Mouse (Mus musculus) embryonic facial prominence, embryonic 14.5 days (tissue): ENCODE data around the gene Fuz. TPM values are rescaled to one million over a fixed set of nuclear protein-coding genes. Genes with fewer than 3 reads are reported as not detected.

Source experiments
- ATAC-seq: fragments of 200-750 bp; cut with Nextera tagmentation; 2 replicates; pipeline ENCODE4 v1.8.0; 2017; ENCODE audit warnings: low read depth, moderate number of reproducible peaks, moderate TSS enrichment
- DNase-seq: peaks from one replicate; pipeline ENCODE4 v3.0.0-alpha.2; 2015; ENCODE audit warnings: low spot score
- H3K27ac ChIP-seq: fragments of 300-500 bp; sonication (generic); replicated peaks from 2 replicates; pipeline ENCODE4 v1.5.1; 2014; ENCODE audit warnings: low read depth, mild to moderate bottlenecking, low read length, moderate library complexity
- H3K27me3 ChIP-seq: fragments of 300-500 bp; sonication (generic); replicated peaks from 2 replicates; pipeline ENCODE4 v1.6.1; 2014; ENCODE audit warnings: low read length; ENCODE audit not compliant: control insufficient read depth, insufficient read depth
- H3K36me3 ChIP-seq: fragments of 300-500 bp; sonication (generic); 2 replicates; pipeline ENCODE4 v1.6.1; 2014; ENCODE audit warnings: low read length, mixed read lengths; ENCODE audit not compliant: control insufficient read depth, insufficient read depth
- H3K4me1 ChIP-seq: fragments of 300-500 bp; sonication (generic); 2 replicates; pipeline ENCODE4 v1.6.1; 2014; ENCODE audit warnings: antibody characterized with exemption, low read length; ENCODE audit not compliant: control insufficient read depth, insufficient read depth
- H3K4me2 ChIP-seq: fragments of 300-500 bp; sonication (generic); 2 replicates; pipeline ENCODE4 v1.6.1; 2014; ENCODE audit warnings: low read depth, mild to moderate bottlenecking, low read length, moderate library complexity, mixed read lengths
- H3K4me3 ChIP-seq: fragments of 300-500 bp; sonication (generic); 2 replicates; pipeline ENCODE4 v1.5.1; 2014; ENCODE audit warnings: low read depth, mild to moderate bottlenecking, low read length
- H3K9ac ChIP-seq: fragments of 300-500 bp; sonication (generic); 2 replicates; pipeline ENCODE4 v1.6.1; 2014; ENCODE audit warnings: low read depth, mild to moderate bottlenecking, low read length, moderate library complexity, mixed read lengths
- H3K9me3 ChIP-seq: fragments of 300-500 bp; sonication (generic); 2 replicates; pipeline ENCODE4 v1.6.1; 2016; ENCODE audit warnings: low read length; ENCODE audit not compliant: control insufficient read depth
- WGBS: fragments of 180-500 bp; shearing (Covaris S2); extraction: QIAGEN DNeasy Blood & Tissue Kit; methylation state at CpG from one replicate; pipeline ENCODE4 v1.1.7; 2014; 5-methylcytosine and 5-hydroxymethylcytosine counted together
- polyA plus RNA-seq: library from polyadenylated mRNA; unstranded; fragments of >200 nt; fragmentation: Nextera tagmentation; extraction: Ambion mirVana; gene quantifications from 2 replicates; pipeline ENCODE4 v1.2.1, GENCODE M21; 2014

Fuz gene
- polyA plus RNA-seq, 1 experiment from 2014 or later, result 16.9 TPM

- H3K4me2 ChIP-seq, result no peak overlapping the region
- WGBS, result 80% methylated on average over 21 of the region's 24 CpGs
- H3K4me3 ChIP-seq, result no peak overlapping the region
- H3K9ac ChIP-seq, result peak overlapping the region; percentile 8; the same call in 1 of the 2 replicates
- H3K9me3 ChIP-seq, result no peaks in the 10 kb centered on the region
- H3K27ac ChIP-seq, result no peak overlapping the region
- peaks cover 60% of the 10 kb centered on the region for H3K36me3 ChIP-seq
- H3K4me1 ChIP-seq, result peaks cover 26% of the 10 kb centered on the region
- DNase-seq (peak; percentile 35), ATAC-seq (no peak)
- H3K27me3 ChIP-seq, result no peaks in the 10 kb centered on the region
Observed at GRCm38 (mm10) chr7:44864595-44865542, 31.0 kb upstream of the Fuz start.

- H3K36me3 ChIP-seq, result peaks cover 56% of the 10 kb centered on the region
- ATAC-seq (no peak), DNase-seq (peak; percentile 79)
- peak overlapping the region; percentile 95 for H3K4me2 ChIP-seq
- H3K9ac ChIP-seq, result peak overlapping the region; percentile 100
- no peaks in the 10 kb centered on the region for H3K9me3 ChIP-seq
- H3K27ac ChIP-seq, result peak overlapping the region; percentile 67
- 51% methylated on average over 12 of the region's 15 CpGs for WGBS
- no peaks in the 10 kb centered on the region for H3K27me3 ChIP-seq
- H3K4me1 ChIP-seq, result peaks cover 32% of the 10 kb centered on the region
- H3K4me3 ChIP-seq, result peak overlapping the region; percentile 21
Observed at GRCm38 (mm10) chr7:44866276-44867009, 29.4 kb upstream of the Fuz start.

- no peak for DNase-seq
- Histone ChIP-seq H3K9ac (peak overlapping the region; percentile 100), H3K36me3 (peaks cover 49% of the 10 kb centered on the region), H3K4me2 (peak overlapping the region; percentile 95), H3K4me3 (peak overlapping the region; percentile 100), H3K27me3 (no peaks in the 10 kb centered on the region), H3K27ac (peak overlapping the region; percentile 67; the same call in 1 of the 2 replicates), H3K4me1 (peaks cover 32% of the 10 kb centered on the region), H3K9me3 (no peaks in the 10 kb centered on the region)
- WGBS, result 59% methylated on average over 15 of the region's 19 CpGs
- ATAC-seq, result no peak
Observed at GRCm38 (mm10) chr7:44867010-44867702, 28.7 kb upstream of the Fuz start.

GRCm38 (mm10) chr7:44867802-44868201 is 28.1 kb upstream of the Fuz start:
- H3K27ac ChIP-seq, result no peak overlapping the region
- H3K27me3 ChIP-seq, result no peaks in the 10 kb centered on the region
- H3K9ac ChIP-seq, result peak overlapping the region; percentile 100
- peaks cover 32% of the 10 kb centered on the region for H3K4me1 ChIP-seq
- H3K9me3 ChIP-seq, result no peaks in the 10 kb centered on the region
- peak overlapping the region; percentile 95 for H3K4me2 ChIP-seq
- DNase-seq, result no peak
- ATAC-seq, result no peak
- H3K4me3 ChIP-seq, result peak overlapping the region; percentile 100
- H3K36me3 ChIP-seq, result peaks cover 43% of the 10 kb centered on the region
- 51% methylated on average over 9 of the region's 9 CpGs for whole genome bisulfite sequencing

GRCm38 (mm10) chr7:44868465-44868864 is 27.4 kb upstream of the Fuz start:
- Histone ChIP-seq H3K9ac (peak overlapping the region; percentile 100), H3K9me3 (no peaks in the 10 kb centered on the region), H3K27me3 (no peaks in the 10 kb centered on the region), H3K4me1 (peaks cover 32% of the 10 kb centered on the region), H3K36me3 (peaks cover 36% of the 10 kb centered on the region), H3K4me3 (peak overlapping the region; percentile 100), H3K27ac (peak overlapping the region; percentile 100), H3K4me2 (peak overlapping the region; percentile 95)
- ATAC-seq, result no peak
- WGBS, result 5% methylated on average over 16 of the region's 16 CpGs
- DNase-seq, result no peak

- peaks cover 30% of the 10 kb centered on the region for H3K36me3 ChIP-seq
- H3K4me1 ChIP-seq, result peaks cover 32% of the 10 kb centered on the region
- H3K9ac ChIP-seq, result peak overlapping the region; percentile 100
- WGBS, result 1% methylated on average over 61 of the region's 108 CpGs
- H3K27ac ChIP-seq, result peak overlapping the region; percentile 100
- ATAC-seq, result peak; percentile 51
- H3K27me3 ChIP-seq, result no peaks in the 10 kb centered on the region
- no peaks in the 10 kb centered on the region for H3K9me3 ChIP-seq
- H3K4me3 ChIP-seq, result peak overlapping the region; percentile 100
- peak; percentile 89 for DNase-seq
- H3K4me2 ChIP-seq, result peak overlapping the region; percentile 95
Observed at GRCm38 (mm10) chr7:44868919-44869696, 26.8 kb upstream of the Fuz start.

GRCm38 (mm10) chr7:44869697-44870528 is 26.0 kb upstream of the Fuz start, which contains the start of gene Ptov1:
TSS of gene Ptov1 (minus strand) at chr7:44869788.
- WGBS, result 8% methylated on average over 24 of the region's 29 CpGs
- H3K9me3 ChIP-seq, result no peaks in the 10 kb centered on the region
- peaks cover 32% of the 10 kb centered on the region for H3K4me1 ChIP-seq
- peak within 1 kb of the TSS; percentile 95 for H3K4me2 ChIP-seq
- peak; percentile 94 for ATAC-seq
- peaks cover 22% of the 10 kb centered on the region for H3K36me3 ChIP-seq
- peak within 1 kb of the TSS; percentile 100 for H3K27ac ChIP-seq
- peak; percentile 99 for DNase-seq
- H3K9ac ChIP-seq, result peak within 1 kb of the TSS; percentile 100
- H3K27me3 ChIP-seq, result no peaks in the 10 kb centered on the region
- peak within 1 kb of the TSS; percentile 100 for H3K4me3 ChIP-seq
